Mouse (Mus musculus) bone marrow macrophage, adult 2 months (primary cell): ENCODE results near the gene Samd4b.

Experiments
- CTCF ChIP-seq: IDR thresholded peaks from 2 replicates; pipeline ENCODE4 v1.5.1; 2012; ENCODE audit warnings: low read depth, mild to moderate bottlenecking, low read length, moderate library complexity
- POLR2A ChIP-seq: IDR thresholded peaks from 2 replicates; pipeline ENCODE4 v1.6.1; 2012; ENCODE audit warnings: mild to moderate bottlenecking, low read depth, low read length, borderline replicate concordance

DNA sequence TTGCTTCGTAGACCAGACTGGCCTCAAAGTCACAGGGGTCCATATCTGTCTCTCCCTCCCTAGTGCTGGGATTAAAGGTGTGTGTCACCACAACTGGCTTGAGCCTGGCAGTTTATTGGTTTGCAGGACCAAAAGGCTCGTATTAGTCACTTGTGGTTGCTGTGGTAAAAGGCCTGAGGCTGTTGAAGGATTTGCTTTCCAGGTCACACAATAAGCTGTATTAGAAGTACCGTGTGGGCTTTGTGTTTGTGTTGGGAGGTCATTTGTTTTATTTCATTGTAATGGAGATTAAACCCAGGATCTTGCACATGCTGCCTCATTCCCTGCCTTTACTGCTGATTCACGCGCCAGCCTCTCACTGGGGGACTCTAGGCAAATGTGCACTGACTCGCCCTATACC is 47.4 kb upstream of the Samd4b start:
- TF ChIP-seq CTCF: no peak
- no peak for TF ChIP-seq POLR2A
